14 mouse cellular contexts compared by ENCODE assay signal in genomic region chr6:52076179-52076932, GRCm38 (mm10).
A peak's percentile ranks its signal among the peaks of the same experiment; 100 is the strongest.
DNase-seq lines count a peak whose midpoint lies in the region; ATAC-seq and TF ChIP-seq lines count a peak whose summit lies in the region.
"Had no signal": no experiment of that assay in that cellular context is flagged by ENCODE, and none has a peak within 500 bp of the region (broad histone marks: within the 10 kb centered on the region; RNA-seq: fewer than 3 reads in every experiment).

No protein-coding gene starts in this region.

- no peaks in the 10 kb centered on the region for H3K79me2 ChIP-seq in myocyte (ENCODE audit: control insufficient read depth, insufficient read depth)

- no peaks in the 10 kb centered on the region for H3K9me3 ChIP-seq in embryonic facial prominence, embryonic 14.5 days (ENCODE audit: control insufficient read depth, low read length)
- H3K9me3 ChIP-seq in embryonic facial prominence, embryonic 10.5 days = no peaks in the 10 kb centered on the region
- no peaks in the 10 kb centered on the region for H3K9me3 ChIP-seq in limb, embryonic 12.5 days
- H3K9me3 ChIP-seq in limb, embryonic 10.5 days (replicated peaks) = no peaks in the 10 kb centered on the region
- H3K9me3 ChIP-seq in forebrain, embryonic 13.5 days (replicated peaks) = no peaks in the 10 kb centered on the region
- H3K9me3 ChIP-seq: midbrain, embryonic 10.5 days had no signal

- 43% methylated on average over 15 of the region's 15 CpGs for WGBS in embryonic facial prominence, embryonic 14.5 days
- 73% methylated on average over 15 of the region's 15 CpGs for WGBS in embryonic facial prominence, embryonic 10.5 days
- 55% methylated on average over 15 of the region's 15 CpGs for WGBS in limb, embryonic 12.5 days
- WGBS in limb, embryonic 10.5 days = 75% methylated on average over 15 of the region's 15 CpGs
- 71% methylated on average over 15 of the region's 15 CpGs for WGBS in forebrain, embryonic 13.5 days

- no peak overlapping the region for H3ac ChIP-seq in myocyte (ENCODE audit: control insufficient read depth, insufficient read length)

- H3K27ac ChIP-seq in embryonic facial prominence, embryonic 14.5 days (replicated peaks; ENCODE audit: low read depth, low read length) = no peak overlapping the region
- no peak overlapping the region for H3K27ac ChIP-seq in embryonic facial prominence, embryonic 10.5 days (replicated peaks)
- H3K27ac ChIP-seq in limb, embryonic 12.5 days = no peak overlapping the region
- H3K27ac ChIP-seq in limb, embryonic 10.5 days = no peak overlapping the region
- no peak overlapping the region for H3K27ac ChIP-seq in forebrain, embryonic 13.5 days
- H3K27ac ChIP-seq: liver, embryonic 14.5 days; midbrain, embryonic 10.5 days had no signal

- no peaks in the 10 kb centered on the region for H3K4me1 ChIP-seq in embryonic facial prominence, embryonic 14.5 days (ENCODE audit: control insufficient read depth, insufficient read depth, low read length)
- H3K4me1 ChIP-seq in embryonic facial prominence, embryonic 10.5 days = peaks cover 12% of the 10 kb centered on the region; the same call in 1 of the 2 replicates
- H3K4me1 ChIP-seq in limb, embryonic 12.5 days (replicated peaks) = peaks cover 20% of the 10 kb centered on the region
- H3K4me1 ChIP-seq in limb, embryonic 10.5 days = peaks cover 17% of the 10 kb centered on the region
- 0 out of 2 replicates have a peak, but pooled peaks cover 3% of the 10 kb centered on the region for H3K4me1 ChIP-seq in forebrain, embryonic 13.5 days

- H3K4me2 ChIP-seq in embryonic facial prominence, embryonic 14.5 days (ENCODE audit: low read depth, low read length) = peak overlapping the region; percentile 1; the same call in 1 of the 2 replicates
- peak overlapping the region; percentile 9; the same call in 1 of the 2 replicates for H3K4me2 ChIP-seq in limb, embryonic 12.5 days
- peak overlapping the region; percentile 49 for H3K4me2 ChIP-seq in myocyte (ENCODE audit: low read depth)
- H3K4me2 ChIP-seq in forebrain, embryonic 13.5 days = no peak overlapping the region

- H3K27me3 ChIP-seq in embryonic facial prominence, embryonic 14.5 days (replicated peaks; ENCODE audit: control insufficient read depth, insufficient read depth, low read length) = peaks cover 3% of the 10 kb centered on the region
- H3K27me3 ChIP-seq in embryonic facial prominence, embryonic 10.5 days (replicated peaks; ENCODE audit: low read depth, poor library complexity, severe bottlenecking) = peaks cover 34% of the 10 kb centered on the region
- H3K27me3 ChIP-seq in limb, embryonic 12.5 days = peaks cover 4% of the 10 kb centered on the region; the same call in 1 of the 2 replicates
- H3K27me3 ChIP-seq in limb, embryonic 10.5 days (ENCODE audit: low read depth, poor library complexity, severe bottlenecking) = no peaks in the 10 kb centered on the region
- no peaks in the 10 kb centered on the region for H3K27me3 ChIP-seq in myocyte (ENCODE audit: control insufficient read depth, insufficient read depth, insufficient read length)
- H3K27me3 ChIP-seq in forebrain, embryonic 13.5 days = no peaks in the 10 kb centered on the region; the same call in 1 of the 2 replicates

- DNase-seq in embryonic facial prominence, embryonic 14.5 days (ENCODE audit: low spot score) = peak; percentile 61
- DNase-seq in embryonic facial prominence, embryonic 10.5 days (ENCODE audit: low spot score) = no peak
- no peak for DNase-seq in limb, embryonic 10.5 days (ENCODE audit: low spot score)
- peak; percentile 19 for DNase-seq in MEL-GATA-1-ER (ENCODE audit: extremely low read depth, low read depth)
- no peak for DNase-seq in spleen, adult 18-20 months
- DNase-seq: adrenal gland, postnatal 25 days; cerebellum, adult 9-11 months; gastrocnemius, postnatal 14 days; heart, postnatal 10 days had no signal

- no peaks in the 10 kb centered on the region for H3K36me3 ChIP-seq in embryonic facial prominence, embryonic 14.5 days (ENCODE audit: control insufficient read depth, insufficient read depth, low read length)
- H3K36me3 ChIP-seq in embryonic facial prominence, embryonic 10.5 days (replicated peaks) = no peaks in the 10 kb centered on the region
- no peaks in the 10 kb centered on the region for H3K36me3 ChIP-seq in limb, embryonic 12.5 days
- no peaks in the 10 kb centered on the region for H3K36me3 ChIP-seq in limb, embryonic 10.5 days
- no peaks in the 10 kb centered on the region for H3K36me3 ChIP-seq in myocyte (ENCODE audit: control insufficient read depth, insufficient read depth)
- no peaks in the 10 kb centered on the region for H3K36me3 ChIP-seq in forebrain, embryonic 13.5 days (ENCODE audit: poor library complexity, severe bottlenecking)
- H3K36me3 ChIP-seq: midbrain, embryonic 10.5 days had no signal

- TF ChIP-seq POLR2A in myocyte (IDR thresholded peaks at IDR 0.05; ENCODE audit: insufficient read length, low read depth) = no peak

- no peak overlapping the region for H3K4me3 ChIP-seq in embryonic facial prominence, embryonic 14.5 days (ENCODE audit: low read depth, low read length)
- H3K4me3 ChIP-seq in embryonic facial prominence, embryonic 10.5 days = no peak overlapping the region
- H3K4me3 ChIP-seq in limb, embryonic 12.5 days (replicated peaks) = no peak overlapping the region
- no peak overlapping the region for H3K4me3 ChIP-seq in limb, embryonic 10.5 days
- no peak overlapping the region for H3K4me3 ChIP-seq in myocyte
- H3K4me3 ChIP-seq in forebrain, embryonic 13.5 days = no peak overlapping the region
- H3K4me3 ChIP-seq: midbrain, embryonic 10.5 days had no signal

- ATAC-seq in embryonic facial prominence, embryonic 14.5 days (ENCODE audit: low read depth) = no peak
- no peak for ATAC-seq in limb, embryonic 12.5 days (ENCODE audit: insufficient number of reproducible peaks, insufficient read depth, low FRiP score, low TSS enrichment, low read depth)
- ATAC-seq in forebrain, embryonic 13.5 days = no peak

- no peak overlapping the region for H3K9ac ChIP-seq in embryonic facial prominence, embryonic 14.5 days (ENCODE audit: low read depth, low read length)
- no peak overlapping the region for H3K9ac ChIP-seq in limb, embryonic 12.5 days (replicated peaks)
- H3K9ac ChIP-seq in forebrain, embryonic 13.5 days = no peak overlapping the region
- H3K9ac ChIP-seq: liver, embryonic 14.5 days had no signal

TF ChIP-seq in myocyte, 11 proteins besides CTCF, POLR2A, EP300 and RAD21:
- TF ChIP-seq SRF (IDR thresholded peaks at IDR 0.05; ENCODE audit: control insufficient read depth, insufficient read length, low read depth) = no peak
- peak in 2 of 3 experiments; percentile 45 for TF ChIP-seq MYOD1 (IDR thresholded peaks at IDR 0.05; ENCODE audit: control insufficient read depth in 1 of 3, insufficient read length in 2 of 3, low read depth in 2 of 3)
- TF ChIP-seq CEBPB (IDR thresholded peaks at IDR 0.05; ENCODE audit: insufficient read depth, poor library complexity, severe bottlenecking) = peak; percentile 15; the same call in 1 of the 2 replicates
- TF ChIP-seq TCF12 (IDR thresholded peaks at IDR 0.05; ENCODE audit: insufficient read depth, poor library complexity, severe bottlenecking) = peak; percentile 43

Comparison
In these comparisons a context has a peak if more than half of its experiments do, and no peak if none do; other contexts are left out.
1. DNase-seq: peak in embryonic facial prominence, embryonic 14.5 days (single experiment) and MEL-GATA-1-ER (single experiment); none in embryonic facial prominence, embryonic 10.5 days (single experiment), limb, embryonic 10.5 days (single experiment) and spleen, adult 18-20 months (0 of 2).